Mouse (Mus musculus) splenic B cell, adult 2 months (primary cell): ENCODE data around the gene Fam160a2.

Source experiments
- DNase-seq: peaks from one replicate; pipeline ENCODE4 v3.0.0-alpha.2; 2011; ENCODE audit warnings: low read depth, low spot score
- H3K27me3 ChIP-seq: 2 replicates; pipeline ENCODE4 v1.6.1; 2012; ENCODE audit warnings: mild to moderate bottlenecking, low read length, moderate library complexity, mixed read lengths; ENCODE audit not compliant: control insufficient read depth, poor library complexity, insufficient read depth, severe bottlenecking
- H3K36me3 ChIP-seq: 2 replicates; pipeline ENCODE4 v1.6.1; 2012; ENCODE audit warnings: mild to moderate bottlenecking, low read length, moderate library complexity, mixed read lengths; ENCODE audit not compliant: control insufficient read depth, poor library complexity, insufficient read depth, severe bottlenecking

The Fam160a2 gene

GRCm38 (mm10) chr7:105399935-105400624 is at the start of gene Fam160a2:
Gene Fam160a2, minus strand, starts transcription at chr7:105400054.
- H3K27me3 ChIP-seq = no peaks in the 10 kb centered on the region; the same call in 1 of the 2 replicates
- DNase-seq = peak; percentile 98
- H3K36me3 ChIP-seq = no peaks in the 10 kb centered on the region

GRCm38 (mm10) chr7:105445076-105445475 is 45.2 kb upstream of the Fam160a2 start:
- no peak for DNase-seq
- Histone ChIP-seq H3K36me3 (no peaks in the 10 kb centered on the region), H3K27me3 (no peaks in the 10 kb centered on the region)

- Histone ChIP-seq H3K36me3 (no peaks in the 10 kb centered on the region), H3K27me3 (no peaks in the 10 kb centered on the region)
- DNase-seq = no peak
Observed at GRCm38 (mm10) chr7:105441426-105441825, 41.6 kb upstream of the Fam160a2 start.

GRCm38 (mm10) chr7:105437979-105438772 is 38.3 kb upstream of the Fam160a2 start:
- Histone ChIP-seq H3K27me3 (no peaks in the 10 kb centered on the region), H3K36me3 (no peaks in the 10 kb centered on the region)
- no peak for DNase-seq

- Histone ChIP-seq H3K36me3 (no peaks in the 10 kb centered on the region), H3K27me3 (no peaks in the 10 kb centered on the region)
- DNase-seq = no peak
Observed at GRCm38 (mm10) chr7:105434798-105435197, 34.9 kb upstream of the Fam160a2 start.

GRCm38 (mm10) chr7:105433859-105434258 is 34.0 kb upstream of the Fam160a2 start:
- DNase-seq = no peak
- no peaks in the 10 kb centered on the region for H3K36me3 ChIP-seq
- H3K27me3 ChIP-seq = no peaks in the 10 kb centered on the region

GRCm38 (mm10) chr7:105432058-105432457 is 32.2 kb upstream of the Fam160a2 start:
- DNase-seq = no peak
- Histone ChIP-seq H3K27me3 (no peaks in the 10 kb centered on the region), H3K36me3 (no peaks in the 10 kb centered on the region)

GRCm38 (mm10) chr7:105426051-105426450 is 26.2 kb upstream of the Fam160a2 start:
- Histone ChIP-seq H3K27me3 (no peaks in the 10 kb centered on the region), H3K36me3 (no peaks in the 10 kb centered on the region)
- DNase-seq = no peak

GRCm38 (mm10) chr7:105425424-105426043 is 25.7 kb upstream of the Fam160a2 start, which contains the start of gene Cckbr:
Gene Cckbr, plus strand, starts transcription at chr7:105425731.
- Histone ChIP-seq H3K27me3 (no peaks in the 10 kb centered on the region), H3K36me3 (no peaks in the 10 kb centered on the region)
- DNase-seq = no peak

- Histone ChIP-seq H3K27me3 (no peaks in the 10 kb centered on the region), H3K36me3 (no peaks in the 10 kb centered on the region)
- no peak for DNase-seq
Observed at GRCm38 (mm10) chr7:105424368-105424767, 24.5 kb upstream of the Fam160a2 start.

- no peaks in the 10 kb centered on the region for H3K27me3 ChIP-seq
- DNase-seq = no peak
- no peaks in the 10 kb centered on the region for H3K36me3 ChIP-seq
Observed at GRCm38 (mm10) chr7:105420903-105421302, 21.0 kb upstream of the Fam160a2 start.

- Histone ChIP-seq H3K27me3 (no peaks in the 10 kb centered on the region), H3K36me3 (no peaks in the 10 kb centered on the region; the same call in 1 of the 2 replicates)
- DNase-seq = no peak
Observed at GRCm38 (mm10) chr7:105418106-105418505, 18.3 kb upstream of the Fam160a2 start.

GRCm38 (mm10) chr7:105416529-105416928 is 16.7 kb upstream of the Fam160a2 start:
- DNase-seq = no peak
- Histone ChIP-seq H3K36me3 (no peaks in the 10 kb centered on the region; the same call in 1 of the 2 replicates), H3K27me3 (no peaks in the 10 kb centered on the region)

- DNase-seq = no peak
- Histone ChIP-seq H3K36me3 (no peaks in the 10 kb centered on the region; the same call in 1 of the 2 replicates), H3K27me3 (no peaks in the 10 kb centered on the region)
Observed at GRCm38 (mm10) chr7:105414385-105414784, 14.5 kb upstream of the Fam160a2 start.
